Mouse (Mus musculus) small intestine, adult 2 months (tissue): Measurements from ENCODE around the gene Lrrc8d.

Experiments
- CTCF ChIP-seq: fragments of 200-500 bp; IDR thresholded peaks from 2 replicates; pipeline ENCODE4 v1.5.1; 2012; ENCODE audit warnings: low read depth, mild to moderate bottlenecking, control low read depth, inconsistent platforms, low read length, moderate library complexity, mixed read lengths; ENCODE audit not compliant: insufficient replicate concordance, insufficient read length; ENCODE audit errors: extremely low read depth
- POLR2A ChIP-seq: fragments of 200-500 bp; IDR thresholded peaks from 2 replicates; pipeline ENCODE4 v1.6.1; 2012; ENCODE audit warnings: low read depth, mild to moderate bottlenecking, control low read depth, inconsistent platforms, low read length, moderate library complexity

- TF ChIP-seq CTCF, result no peak
- no peak for TF ChIP-seq POLR2A
These were observed 13.3 kb upstream of the Lrrc8d start for GRCm38 (mm10) chr5:105686331-105686995.
